Mouse (Mus musculus) thymus, postnatal 10 days (tissue): ENCODE data around the gene Ccdc155.

Experiments
- DNase-seq, 2 experiments: peaks; one replicate each; pipeline ENCODE4 v3.0.0; 2021; ENCODE audit warnings: low spot score in 2 of 2

Ccdc155 gene

GRCm38 (mm10) chr7:45226421-45226820 is 21.7 kb upstream of the Ccdc155 start:
- no peak for DNase-seq

GRCm38 (mm10) chr7:45224826-45225225 is 20.1 kb upstream of the Ccdc155 start:
- DNase-seq: no peak

- DNase-seq: no peak
Observed at GRCm38 (mm10) chr7:45221680-45222079, 17.0 kb upstream of the Ccdc155 start.

GRCm38 (mm10) chr7:45216442-45217183 is 11.9 kb upstream of the Ccdc155 start:
- DNase-seq: no peak

GRCm38 (mm10) chr7:45215673-45216441 is 11.2 kb upstream of the Ccdc155 start, which contains the start of gene Tead2:
Gene Tead2 (plus strand): TSS chr7:45215753.
- no peak for DNase-seq

DNA sequence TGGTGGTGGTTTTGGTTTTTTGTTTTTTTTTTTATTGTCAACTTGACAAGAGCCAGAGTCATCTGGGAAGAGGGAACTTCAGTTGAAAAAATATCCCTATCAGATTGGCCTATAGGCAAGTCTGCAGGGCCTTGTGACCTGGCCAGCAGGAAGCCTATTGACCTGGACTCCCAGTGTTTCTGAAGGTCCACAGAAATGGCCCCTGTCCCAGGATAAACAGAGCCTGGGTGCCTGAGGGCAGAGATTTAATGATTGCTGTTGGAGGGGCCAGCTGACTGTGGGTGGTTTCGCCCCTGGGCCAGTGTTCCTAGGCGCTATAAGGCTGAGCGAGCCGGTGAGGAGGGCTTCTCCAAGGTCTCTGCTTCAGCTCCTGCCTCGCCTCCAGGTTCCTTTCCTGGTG is 9.0 kb upstream of the Ccdc155 start:
- no peak for DNase-seq

GRCm38 (mm10) chr7:45212356-45212755 is 7.7 kb upstream of the Ccdc155 start:
- no peak for DNase-seq

- DNase-seq: no peak
Observed at GRCm38 (mm10) chr7:45211851-45212251, 7.2 kb upstream of the Ccdc155 start, which contains the start of gene Dkkl1. Gene Dkkl1 (minus strand): TSS chr7:45212147.

- DNase-seq: no peak
Observed at GRCm38 (mm10) chr7:45211070-45211469, 6.4 kb upstream of the Ccdc155 start.

DNA sequence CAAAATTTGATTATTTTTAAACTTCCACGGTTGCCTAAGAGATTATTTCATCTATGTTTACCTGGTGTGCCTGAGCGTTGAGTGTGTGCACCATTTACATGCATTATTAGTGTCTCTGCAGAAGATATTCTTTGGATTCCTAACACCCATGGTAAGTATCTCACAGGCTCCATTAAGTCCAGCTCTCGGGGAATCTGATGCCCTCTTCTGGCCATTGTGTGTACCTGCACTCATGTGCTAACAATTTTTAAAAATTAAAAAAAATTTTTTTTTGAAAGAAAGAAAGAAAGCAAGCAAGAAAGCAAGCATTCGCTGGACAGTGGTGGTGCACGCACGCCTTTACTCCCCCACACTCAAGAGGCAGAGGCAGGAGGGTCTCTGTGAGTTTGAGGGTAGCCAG is 3.6 kb upstream of the Ccdc155 start:
- DNase-seq: no peak

- DNase-seq: no peak
Observed at GRCm38 (mm10) chr7:45202654-45203053, 2.0 kb downstream of the Ccdc155 start.

GRCm38 (mm10) chr7:45198961-45199360 is 5.7 kb downstream of the Ccdc155 start:
- DNase-seq: no peak

DNA sequence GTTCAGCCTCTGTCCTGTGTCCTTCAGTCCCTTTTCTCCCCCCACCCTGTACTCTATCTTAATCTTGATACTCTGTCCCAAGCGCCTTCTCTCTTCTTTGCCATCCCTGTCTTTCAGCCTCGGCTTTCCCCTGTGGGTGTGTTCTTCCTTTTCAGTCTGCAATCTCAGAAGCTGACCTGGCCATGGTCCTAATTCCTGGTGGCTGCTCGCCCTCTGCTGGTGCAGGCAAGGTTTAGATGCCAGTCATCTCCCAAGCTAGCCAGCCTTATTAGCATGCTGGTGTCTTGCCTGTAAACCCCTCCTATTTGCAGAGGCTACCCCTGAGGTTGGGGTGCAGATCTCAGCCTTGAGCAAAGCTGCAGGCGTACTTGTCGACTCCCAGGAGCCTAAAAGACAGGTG is 6.3 kb downstream of the Ccdc155 start:
- no peak for DNase-seq

- DNase-seq: no peak
Observed at GRCm38 (mm10) chr7:45196994-45197393, 7.7 kb downstream of the Ccdc155 start.

GRCm38 (mm10) chr7:45196176-45196535 is 8.5 kb downstream of the Ccdc155 start:
- DNase-seq: no peak

- DNase-seq: no peak
Observed at GRCm38 (mm10) chr7:45195341-45196175, 9.1 kb downstream of the Ccdc155 start.

GRCm38 (mm10) chr7:45193871-45194785 is 10.6 kb downstream of the Ccdc155 start:
- DNase-seq: no peak

GRCm38 (mm10) chr7:45193406-45193805 is 11.3 kb downstream of the Ccdc155 start:
- DNase-seq: no peak

- no peak for DNase-seq
Observed at GRCm38 (mm10) chr7:45192585-45193310, 11.9 kb downstream of the Ccdc155 start.

- no peak for DNase-seq
Observed at GRCm38 (mm10) chr7:45191803-45192363, 12.8 kb downstream of the Ccdc155 start.
